Mouse (Mus musculus): ENCODE data around the gene Rabl2. TPM values are rescaled to one million over a fixed set of nuclear protein-coding genes. Genes with fewer than 3 reads are reported as not detected.
A peak's percentile ranks its signal among the peaks of the same experiment; 100 is the strongest.

Rabl2 gene
- total and polyA plus RNA-seq, 2 experiments from 2014 or later, result 48.2 to 70.1 TPM

DNA sequence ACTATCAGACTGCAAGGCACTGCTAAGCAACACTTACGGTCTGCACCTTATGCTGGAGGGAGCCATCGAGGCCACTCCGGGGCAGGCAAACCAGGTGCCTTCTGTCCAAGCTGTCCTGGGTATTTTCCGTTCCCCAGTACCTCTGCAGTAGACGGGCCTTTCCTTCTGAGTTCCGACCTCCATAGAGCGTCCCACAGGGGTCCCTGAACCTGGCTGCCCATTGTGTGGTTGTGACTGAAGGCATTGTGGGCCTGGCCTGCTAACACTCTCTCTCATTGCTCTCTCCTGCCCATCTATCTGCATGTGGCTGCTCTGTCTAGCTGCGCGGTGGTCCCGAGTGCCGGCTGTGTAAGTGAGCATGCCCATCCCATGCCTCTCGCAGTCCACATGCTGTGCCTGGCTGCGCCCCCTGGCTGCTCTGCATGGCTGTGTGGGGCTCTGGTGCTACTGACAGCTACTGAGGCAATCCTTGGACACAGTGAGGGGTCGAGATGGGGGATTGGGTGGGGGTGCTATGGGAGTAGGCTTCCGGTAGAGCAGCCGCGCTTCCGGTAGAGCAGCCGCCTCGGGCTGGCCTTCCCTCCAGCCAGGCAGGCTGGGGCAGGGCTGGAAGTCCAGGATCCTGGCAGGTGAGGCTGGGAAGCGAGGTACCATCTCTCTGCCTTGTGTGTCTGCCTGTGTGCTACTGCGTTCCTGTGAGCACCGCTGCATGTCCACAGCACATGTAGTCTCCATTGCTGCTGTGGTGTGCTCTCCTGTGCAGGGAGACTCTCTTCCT, 35.1 kb downstream of the Rabl2 start:
- no peaks in the 10 kb centered on the region for H3K9me3 ChIP-seq (ENCODE audit: low read length)
- WGBS, result 43% methylated on average over 23 of the region's 23 CpGs
- H3K4me2 ChIP-seq (ENCODE audit: low read depth, low read length, poor library complexity, severe bottlenecking), result no peak overlapping the region
- no peaks in the 10 kb centered on the region for H3K4me1 ChIP-seq (ENCODE audit: insufficient read depth, low read length)
- TF ChIP-seq CTCF (IDR thresholded peaks at IDR 0.05), result peak; percentile 77
- H3K9ac ChIP-seq (replicated peaks; ENCODE audit: low read length, poor library complexity, severe bottlenecking), result no peak overlapping the region
- H3K36me3 ChIP-seq (ENCODE audit: insufficient read depth, low read length), result peaks cover 17% of the 10 kb centered on the region
- DNase-seq (ENCODE audit: low spot score), result peak; percentile 38
- H3K27me3 ChIP-seq (ENCODE audit: insufficient read depth, low read length), result no peaks in the 10 kb centered on the region
- ATAC-seq (ENCODE audit: low FRiP score), result peak; percentile 47; the same call in 1 of the 2 replicates
- H3K4me3 ChIP-seq (ENCODE audit: low read depth, low read length), result no peak overlapping the region
- H3K27ac ChIP-seq (ENCODE audit: low read depth, low read length), result no peak overlapping the region

DNA sequence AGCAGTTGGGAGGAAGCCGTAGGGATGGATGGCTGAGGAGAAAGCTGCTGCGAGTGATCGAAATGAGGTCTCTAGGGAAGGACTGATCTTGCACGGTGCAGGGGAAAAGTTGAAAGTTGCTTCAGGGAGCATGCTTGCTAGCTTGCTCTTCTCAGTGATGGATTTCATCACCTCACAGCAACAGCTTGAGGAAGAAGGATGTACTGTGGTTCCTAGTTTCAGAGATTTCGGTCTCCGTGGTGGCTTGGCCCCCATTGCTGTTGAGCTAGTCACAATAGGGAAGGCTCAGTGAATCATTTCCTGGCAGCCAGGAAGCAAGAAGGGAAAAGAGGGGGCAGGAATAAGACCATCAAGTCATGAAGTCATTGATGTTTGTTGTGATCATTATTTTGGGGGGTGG, 36.1 kb downstream of the Rabl2 start:
- WGBS, result 82% methylated on average over 6 of the region's 6 CpGs
- Histone ChIP-seq H3K9me3 (ENCODE audit: low read length) (no peaks in the 10 kb centered on the region), H3K27ac (ENCODE audit: low read depth, low read length) (no peak overlapping the region), H3K4me3 (ENCODE audit: low read depth, low read length) (no peak overlapping the region), H3K4me1 (ENCODE audit: insufficient read depth, low read length) (no peaks in the 10 kb centered on the region), H3K27me3 (ENCODE audit: insufficient read depth, low read length) (no peaks in the 10 kb centered on the region), H3K4me2 (ENCODE audit: low read depth, low read length, poor library complexity, severe bottlenecking) (no peak overlapping the region), H3K36me3 (ENCODE audit: insufficient read depth, low read length) (peaks cover 17% of the 10 kb centered on the region), H3K9ac (replicated peaks; ENCODE audit: low read length, poor library complexity, severe bottlenecking) (no peak overlapping the region)
- DNase-seq (ENCODE audit: low spot score) (no peak), ATAC-seq (ENCODE audit: low FRiP score) (no peak)
- TF ChIP-seq CTCF (IDR thresholded peaks at IDR 0.05), result no peak

DNA sequence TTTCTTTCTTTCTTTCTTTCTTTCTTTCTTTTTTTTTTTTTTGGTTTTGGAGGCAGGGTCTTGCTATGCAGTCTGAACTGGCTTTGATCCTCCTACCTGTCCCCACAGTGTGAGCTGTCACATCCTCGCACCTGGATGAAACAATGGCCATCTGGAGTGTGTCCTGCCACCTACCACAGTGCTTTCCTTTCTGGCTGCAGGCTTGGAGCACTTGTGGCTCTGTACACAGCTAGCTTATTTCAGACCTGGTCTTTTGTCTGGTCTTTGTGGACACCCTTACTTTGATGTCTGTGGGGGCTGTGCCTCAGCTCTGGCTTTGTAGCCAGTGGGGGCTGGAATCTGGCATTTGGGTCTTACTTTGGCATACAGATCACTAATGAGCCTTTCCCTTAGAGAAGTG, 40.0 kb downstream of the Rabl2 start:
- Histone ChIP-seq H3K9me3 (ENCODE audit: low read length) (no peaks in the 10 kb centered on the region), H3K9ac (replicated peaks; ENCODE audit: low read length, poor library complexity, severe bottlenecking) (no peak overlapping the region), H3K4me2 (ENCODE audit: low read depth, low read length, poor library complexity, severe bottlenecking) (no peak overlapping the region), H3K4me1 (ENCODE audit: insufficient read depth, low read length) (no peaks in the 10 kb centered on the region), H3K27ac (ENCODE audit: low read depth, low read length) (no peak overlapping the region), H3K27me3 (ENCODE audit: insufficient read depth, low read length) (no peaks in the 10 kb centered on the region), H3K36me3 (ENCODE audit: insufficient read depth, low read length) (peaks cover 20% of the 10 kb centered on the region), H3K4me3 (ENCODE audit: low read depth, low read length) (no peak overlapping the region)
- no peak for ATAC-seq (ENCODE audit: low FRiP score)
- no peak for TF ChIP-seq CTCF (IDR thresholded peaks at IDR 0.05)
- WGBS, result 80% methylated on average over 1 of the region's 1 CpGs
- DNase-seq (ENCODE audit: low spot score), result no peak

DNA sequence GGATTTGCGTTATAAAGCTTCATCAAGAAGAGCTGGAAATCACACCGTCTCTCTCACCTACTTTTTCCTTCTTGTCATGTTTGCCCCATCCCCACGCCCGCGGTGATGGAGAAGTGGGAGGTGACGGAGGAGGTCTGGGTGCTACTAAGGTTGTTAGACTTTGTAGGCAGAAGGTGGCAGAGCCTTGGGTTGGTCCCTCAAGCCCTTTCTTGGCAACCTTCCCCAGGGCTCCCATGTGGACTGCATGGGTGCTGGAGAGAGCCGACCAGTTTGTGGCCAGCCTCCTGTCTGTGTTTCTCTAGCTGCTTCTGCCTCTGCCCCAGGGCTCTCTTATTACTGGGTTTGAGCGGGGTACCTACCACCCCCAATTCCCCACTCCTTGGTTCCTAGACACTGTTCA, 41.2 kb downstream of the Rabl2 start:
- no peak for TF ChIP-seq CTCF (IDR thresholded peaks at IDR 0.05)
- Histone ChIP-seq H3K4me1 (ENCODE audit: insufficient read depth, low read length) (no peaks in the 10 kb centered on the region), H3K36me3 (ENCODE audit: insufficient read depth, low read length) (peaks cover 26% of the 10 kb centered on the region), H3K9ac (replicated peaks; ENCODE audit: low read length, poor library complexity, severe bottlenecking) (no peak overlapping the region), H3K9me3 (ENCODE audit: low read length) (no peaks in the 10 kb centered on the region), H3K4me3 (ENCODE audit: low read depth, low read length) (no peak overlapping the region), H3K27me3 (ENCODE audit: insufficient read depth, low read length) (no peaks in the 10 kb centered on the region), H3K27ac (ENCODE audit: low read depth, low read length) (no peak overlapping the region), H3K4me2 (ENCODE audit: low read depth, low read length, poor library complexity, severe bottlenecking) (no peak overlapping the region)
- 96% methylated on average over 8 of the region's 8 CpGs for WGBS
- DNase-seq (ENCODE audit: low spot score) (no peak), ATAC-seq (ENCODE audit: low FRiP score) (no peak)

DNA sequence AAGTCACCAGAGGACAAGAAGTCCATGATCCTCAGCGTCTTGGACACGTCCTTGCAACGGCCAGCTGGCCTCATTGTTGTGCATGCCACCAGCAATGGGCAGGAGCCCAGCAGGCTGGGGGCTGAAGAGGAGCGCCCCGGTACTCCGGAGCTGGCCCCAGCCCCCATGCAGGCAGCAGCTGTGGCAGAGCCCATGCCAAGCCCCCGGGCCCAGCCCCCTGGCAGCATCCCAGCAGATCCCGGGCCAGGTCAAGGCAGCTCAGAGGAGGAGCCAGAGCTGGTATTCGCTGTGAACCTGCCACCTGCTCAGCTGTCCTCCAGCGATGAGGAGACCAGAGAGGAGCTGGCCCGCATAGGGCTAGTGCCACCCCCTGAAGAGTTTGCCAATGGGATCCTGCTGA, 42.9 kb downstream of the Rabl2 start:
- Histone ChIP-seq H3K36me3 (ENCODE audit: insufficient read depth, low read length) (peaks cover 39% of the 10 kb centered on the region), H3K4me1 (ENCODE audit: insufficient read depth, low read length) (no peaks in the 10 kb centered on the region), H3K9me3 (ENCODE audit: low read length) (no peaks in the 10 kb centered on the region), H3K4me2 (ENCODE audit: low read depth, low read length, poor library complexity, severe bottlenecking) (peak overlapping the region; percentile 15; the same call in 1 of the 2 replicates), H3K9ac (replicated peaks; ENCODE audit: low read length, poor library complexity, severe bottlenecking) (no peak overlapping the region), H3K4me3 (ENCODE audit: low read depth, low read length) (no peak overlapping the region), H3K27me3 (ENCODE audit: insufficient read depth, low read length) (no peaks in the 10 kb centered on the region), H3K27ac (ENCODE audit: low read depth, low read length) (no peak overlapping the region)
- DNase-seq (ENCODE audit: low spot score) (peak; percentile 67), ATAC-seq (ENCODE audit: low FRiP score) (peak; percentile 70)
- TF ChIP-seq CTCF (IDR thresholded peaks at IDR 0.05), result no peak
- WGBS, result 36% methylated on average over 11 of the region's 11 CpGs

DNA sequence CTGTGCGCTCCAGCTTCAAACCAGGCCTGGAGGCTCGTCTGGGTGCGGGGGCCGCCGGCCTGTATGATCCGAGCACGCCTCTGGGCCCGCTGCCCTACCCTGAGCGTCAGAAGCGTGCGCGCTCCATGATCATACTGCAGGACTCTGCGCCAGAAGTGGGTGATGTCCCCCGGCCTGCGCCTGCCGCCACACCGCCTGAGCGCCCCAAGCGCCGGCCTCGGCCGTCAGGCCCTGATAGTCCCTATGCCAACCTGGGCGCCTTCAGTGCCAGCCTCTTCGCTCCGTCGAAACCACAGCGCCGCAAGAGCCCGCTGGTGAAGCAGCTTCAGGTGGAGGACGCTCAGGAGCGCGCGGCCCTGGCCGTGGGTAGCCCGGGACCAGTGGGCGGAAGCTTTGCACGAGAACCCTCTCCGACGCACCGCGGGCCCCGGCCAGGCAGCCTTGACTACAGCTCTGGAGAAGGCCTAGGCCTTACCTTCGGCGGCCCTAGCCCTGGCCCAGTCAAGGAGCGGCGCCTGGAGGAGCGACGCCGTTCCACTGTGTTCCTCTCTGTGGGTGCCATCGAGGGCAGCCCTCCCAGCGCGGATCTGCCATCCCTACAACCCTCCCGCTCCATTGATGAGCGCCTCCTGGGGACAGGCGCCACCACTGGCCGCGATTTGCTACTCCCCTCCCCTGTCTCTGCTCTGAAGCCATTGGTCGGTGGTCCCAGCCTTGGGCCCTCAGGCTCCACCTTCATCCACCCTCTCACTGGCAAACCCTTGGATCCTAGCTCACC, 43.7 kb downstream of the Rabl2 start:
- Histone ChIP-seq H3K4me3 (ENCODE audit: low read depth, low read length) (no peak overlapping the region), H3K4me2 (ENCODE audit: low read depth, low read length, poor library complexity, severe bottlenecking) (peak overlapping the region; percentile 20), H3K4me1 (ENCODE audit: insufficient read depth, low read length) (no peaks in the 10 kb centered on the region), H3K27ac (ENCODE audit: low read depth, low read length) (no peak overlapping the region), H3K27me3 (ENCODE audit: insufficient read depth, low read length) (no peaks in the 10 kb centered on the region), H3K9ac (replicated peaks; ENCODE audit: low read length, poor library complexity, severe bottlenecking) (0 out of 2 replicates have a peak overlapping the region, but pooled peaks have one; percentile 19), H3K9me3 (ENCODE audit: low read length) (no peaks in the 10 kb centered on the region), H3K36me3 (ENCODE audit: insufficient read depth, low read length) (peaks cover 47% of the 10 kb centered on the region)
- peak; percentile 49 for TF ChIP-seq CTCF (IDR thresholded peaks at IDR 0.05)
- ATAC-seq (ENCODE audit: low FRiP score) (peak; percentile 64), DNase-seq (ENCODE audit: low spot score) (peak; percentile 67)
- WGBS, result 27% methylated on average over 53 of the region's 58 CpGs

Data from midbrain, postnatal 0 days (tissue).